Mouse (Mus musculus) embryonic fibroblast, embryonic 13.5 days (primary cell): ENCODE measurements around the gene Gm20388.

Source experiments
- CTCF ChIP-seq: IDR thresholded peaks from 2 replicates; pipeline ENCODE4 v1.5.1; 2011; ENCODE audit warnings: mild to moderate bottlenecking, control low read depth, low read length, moderate library complexity, borderline replicate concordance; ENCODE audit not compliant: insufficient read depth
- POLR2A ChIP-seq: IDR thresholded peaks from 2 replicates; pipeline ENCODE4 v1.6.1; 2011; ENCODE audit warnings: low read depth, mild to moderate bottlenecking, control low read depth, low read length, moderate library complexity

GRCm38 (mm10) chr8:120484460-120484859 is 573.8 kb downstream of the Gm20388 start:
- TF ChIP-seq CTCF (no peak), POLR2A (no peak)
